Mouse (Mus musculus): ENCODE measurements around the gene Gm28635.
A peak's percentile ranks its signal among the peaks of the same experiment; 100 is the strongest.

The Gm28635 gene

DNA sequence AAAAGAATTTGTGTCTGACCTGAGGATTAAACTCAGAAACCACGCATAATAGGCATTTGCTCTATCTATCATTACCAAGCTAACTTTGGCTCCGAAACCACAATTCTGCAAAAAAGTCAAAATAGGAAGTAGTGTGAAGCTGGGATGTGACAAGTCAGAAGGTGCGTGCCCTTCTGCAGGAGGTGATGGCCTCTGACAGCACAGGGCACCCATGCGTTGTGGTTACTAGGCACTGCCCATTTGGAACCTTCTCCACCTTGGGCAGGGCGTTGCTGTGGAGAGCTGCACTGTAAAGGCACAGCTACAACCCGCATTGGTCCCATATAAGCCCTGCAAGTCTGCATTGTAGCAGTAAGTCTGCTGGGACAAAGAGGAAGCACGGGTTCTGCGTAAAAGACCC, 85.0 kb downstream of the Gm28635 start:
- no peak for DNase-seq (ENCODE audit: low read depth, low spot score)

DNA sequence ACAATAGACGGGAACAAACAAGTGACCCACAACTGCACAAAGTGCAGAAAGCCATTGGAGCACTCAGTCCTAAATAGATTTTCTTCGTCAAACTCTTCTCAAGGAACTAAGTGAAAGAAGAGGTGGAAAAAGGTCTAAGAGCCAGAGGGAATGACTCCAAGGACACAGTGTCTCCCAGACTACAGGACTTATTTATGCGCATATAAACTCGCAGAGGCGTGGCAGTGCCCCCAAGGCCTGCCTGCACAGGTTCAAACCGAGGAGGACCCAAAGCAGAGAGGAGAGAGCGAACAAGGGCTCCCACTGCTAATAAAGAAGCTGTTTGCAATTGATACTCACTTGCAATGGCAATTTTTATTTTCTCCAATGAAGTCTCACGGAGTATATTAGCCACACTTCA, 92.1 kb downstream of the Gm28635 start:
- no peak for DNase-seq (ENCODE audit: low read depth, low spot score)

DNA sequence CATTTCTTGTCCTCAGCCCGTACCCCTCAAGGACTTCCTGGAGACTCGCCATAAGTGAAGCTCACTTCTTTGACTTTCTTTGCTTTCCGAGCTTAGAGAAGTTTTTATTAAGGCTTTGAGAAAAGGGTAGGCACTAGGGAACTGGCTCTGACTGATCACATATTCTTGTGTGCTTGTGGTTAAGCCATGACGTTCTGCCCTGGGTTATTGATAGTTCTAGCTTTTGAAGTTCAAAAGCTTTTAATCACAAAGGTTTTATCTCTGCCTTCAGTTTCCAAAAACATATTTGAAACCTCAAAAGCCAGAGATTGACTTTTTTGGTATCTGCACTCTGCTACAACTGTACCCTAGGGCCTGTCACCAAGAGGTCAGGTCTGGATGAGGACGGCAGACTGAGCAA, 95.6 kb downstream of the Gm28635 start:
- DNase-seq (ENCODE audit: low read depth, low spot score) = no peak

DNA sequence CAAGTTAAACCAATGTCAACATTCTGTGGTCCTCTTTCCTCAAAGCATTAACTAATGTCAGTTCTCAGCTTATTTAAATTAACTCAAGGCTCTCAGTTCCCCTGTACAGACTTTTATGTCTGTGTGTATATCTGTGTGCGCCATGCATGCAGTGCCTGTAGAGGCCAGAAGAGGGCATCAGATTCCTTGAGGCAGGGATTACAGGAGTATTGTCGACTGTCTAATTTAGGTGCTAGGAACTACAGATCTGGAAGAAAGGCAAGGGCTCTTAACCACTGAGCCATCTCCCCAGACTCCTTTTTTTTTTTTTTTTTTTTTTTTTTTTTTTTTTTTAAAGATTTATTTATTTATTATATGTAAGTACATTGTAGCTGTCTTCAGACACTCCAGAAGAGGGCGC, 96.6 kb downstream of the Gm28635 start:
- no peak for DNase-seq (ENCODE audit: low read depth, low spot score)

DNA sequence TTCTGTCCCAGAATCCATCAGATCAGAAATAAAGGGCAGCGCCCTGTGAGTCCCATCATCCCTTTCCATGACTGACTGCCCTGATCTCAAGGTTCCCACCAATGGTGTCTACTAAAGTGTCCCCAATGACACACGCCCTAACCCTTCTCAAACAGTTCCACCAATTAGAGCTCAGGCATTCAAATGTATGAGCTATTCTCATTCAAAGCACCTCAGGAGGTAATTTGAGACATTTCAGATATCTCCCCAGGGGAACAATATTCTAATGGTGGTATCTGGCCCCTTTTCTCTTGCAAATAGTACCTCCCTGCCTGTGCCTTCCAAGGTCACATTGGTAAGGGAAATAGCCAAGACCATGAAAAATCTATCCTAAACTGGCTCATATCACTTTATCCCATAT, 98.5 kb downstream of the Gm28635 start:
- DNase-seq (ENCODE audit: low read depth, low spot score) = no peak

DNA sequence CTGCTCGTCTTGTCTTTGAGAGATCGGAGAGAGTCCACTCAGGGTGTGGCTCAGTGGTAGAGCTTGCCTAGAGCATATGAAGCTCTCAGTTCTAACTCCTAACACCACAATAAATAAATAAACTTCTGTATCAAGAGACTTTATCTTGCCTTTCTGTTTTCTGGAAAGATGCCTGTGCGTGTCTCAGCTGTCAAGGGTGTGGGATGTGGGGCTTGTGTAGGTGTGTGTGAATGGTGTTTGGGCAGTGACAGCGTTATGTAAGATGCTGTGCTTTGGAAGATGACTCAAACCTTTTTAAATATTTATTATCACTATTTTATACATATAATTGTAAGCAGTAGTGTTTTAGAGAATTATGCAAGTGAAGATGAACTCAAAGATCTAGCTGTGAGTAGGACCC, 103.7 kb downstream of the Gm28635 start:
- DNase-seq (ENCODE audit: low read depth, low spot score) = peak; percentile 83

DNA sequence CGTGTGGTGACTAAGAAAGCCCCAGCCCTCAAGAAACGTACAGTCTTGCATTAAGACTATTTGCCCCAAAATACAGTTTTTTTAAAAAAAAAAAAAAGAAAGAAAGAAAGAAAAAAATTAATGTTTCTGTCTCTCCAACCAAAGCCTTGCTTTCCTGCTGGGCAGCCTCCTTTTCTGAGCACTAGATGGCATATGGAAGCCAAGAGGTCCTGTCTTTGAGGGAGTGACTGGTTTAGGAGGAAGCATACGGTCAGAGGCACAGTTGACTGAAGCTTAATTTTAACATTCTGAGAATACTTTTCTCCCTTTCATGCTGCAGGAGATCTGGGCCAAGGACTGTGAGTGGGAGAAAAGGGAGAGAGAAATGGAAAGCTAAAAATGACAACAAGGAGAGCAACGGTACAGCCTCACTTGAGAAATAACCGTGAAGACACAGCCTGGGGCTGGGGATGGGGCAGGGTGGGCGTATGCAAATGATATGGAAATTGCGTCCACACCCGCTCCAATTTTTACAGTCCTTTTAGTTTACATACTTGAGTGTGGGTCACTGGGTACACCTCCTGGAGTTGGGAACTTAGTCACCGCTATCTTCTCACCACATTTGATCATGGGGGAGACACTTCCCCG, 120.8 kb downstream of the Gm28635 start:
- peak; percentile 88 for DNase-seq (ENCODE audit: low read depth, low spot score)
